Comparison of ENCODE assay signal across 18 mouse cellular contexts in genomic region chr3:70962498-70962897, GRCm38 (mm10).
A peak's percentile ranks its signal among the peaks of the same experiment; 100 is the strongest.
DNase-seq lines count a peak whose midpoint lies in the region; ATAC-seq lines count a peak whose summit lies in the region.
"Had no signal": no experiment of that assay in that cellular context is flagged by ENCODE, and none has a peak within 500 bp of the region (broad histone marks: within the 10 kb centered on the region; RNA-seq: fewer than 3 reads in every experiment).

No protein-coding gene starts in this region.

- no peaks in the 10 kb centered on the region for H3K27me3 ChIP-seq in forebrain, embryonic 13.5 days
- H3K27me3 ChIP-seq: embryonic facial prominence, embryonic 15.5 days; neural tube, embryonic 13.5 days had no signal

- no peak overlapping the region for H3K4me3 ChIP-seq in forebrain, embryonic 13.5 days
- H3K4me3 ChIP-seq: embryonic facial prominence, embryonic 15.5 days; heart, embryonic 10.5 days; midbrain, embryonic 10.5 days; neural tube, embryonic 13.5 days had no signal

- no peak overlapping the region for H3K9ac ChIP-seq in forebrain, embryonic 13.5 days
- H3K9ac ChIP-seq: embryonic facial prominence, embryonic 15.5 days; neural tube, embryonic 13.5 days had no signal

- 71% methylated on average over 1 of the region's 1 CpGs for WGBS in forebrain, embryonic 13.5 days

- no peak overlapping the region for H3K4me2 ChIP-seq in forebrain, embryonic 13.5 days
- H3K4me2 ChIP-seq: embryonic facial prominence, embryonic 15.5 days; neural tube, embryonic 13.5 days had no signal

- DNase-seq in frontal cortex, adult 2 months (ENCODE audit: extremely low spot score in 1 of 2, low spot score in 1 of 2) = peak; percentile 11 to 64
- no peak for DNase-seq in frontal cortex, postnatal 10 days (ENCODE audit: low spot score in 2 of 2)
- DNase-seq in right cerebral cortex, adult 2 months (ENCODE audit: low spot score in 2 of 2) = peak; percentile 22 to 50
- no peak for DNase-seq in right cerebral cortex, postnatal 14 days
- peak; percentile 4 to 41 for DNase-seq in cerebellum, postnatal 14 days
- DNase-seq in telencephalon, adult 2 months (ENCODE audit: low read depth, low spot score) = peak; percentile 59
- no peak for DNase-seq in heart, adult 18-20 months
- DNase-seq: B cell, adult 2 months; gastrocnemius, postnatal 14 days; heart, postnatal 14 days; kidney, adult 8-10 months; lung, postnatal 36 days had no signal

- no peaks in the 10 kb centered on the region for H3K36me3 ChIP-seq in forebrain, embryonic 13.5 days (ENCODE audit: poor library complexity, severe bottlenecking)
- H3K36me3 ChIP-seq: embryonic facial prominence, embryonic 15.5 days; heart, embryonic 10.5 days; midbrain, embryonic 10.5 days; neural tube, embryonic 13.5 days had no signal

- ATAC-seq in forebrain, embryonic 13.5 days = no peak
- ATAC-seq: hindbrain, embryonic 16.5 days had no signal

- H3K4me1 ChIP-seq in forebrain, embryonic 13.5 days = no peaks in the 10 kb centered on the region
- H3K4me1 ChIP-seq: embryonic facial prominence, embryonic 15.5 days; heart, embryonic 10.5 days; midbrain, embryonic 10.5 days; neural tube, embryonic 13.5 days had no signal

- no peaks in the 10 kb centered on the region for H3K9me3 ChIP-seq in forebrain, embryonic 13.5 days (replicated peaks)
- H3K9me3 ChIP-seq: embryonic facial prominence, embryonic 15.5 days; heart, embryonic 10.5 days; midbrain, embryonic 10.5 days; neural tube, embryonic 13.5 days had no signal

- H3K27ac ChIP-seq in forebrain, embryonic 13.5 days = no peak overlapping the region
- H3K27ac ChIP-seq: embryonic facial prominence, embryonic 15.5 days; heart, embryonic 10.5 days; midbrain, embryonic 10.5 days; neural tube, embryonic 13.5 days had no signal

Comparison
In these comparisons a context has a peak if more than half of its experiments do, and no peak if none do; other contexts are left out.
1. DNase-seq: peak in frontal cortex, adult 2 months (2 of 2), right cerebral cortex, adult 2 months (2 of 2), cerebellum, postnatal 14 days (2 of 2) and telencephalon, adult 2 months (single experiment); none in frontal cortex, postnatal 10 days (0 of 2), right cerebral cortex, postnatal 14 days (single experiment) and heart, adult 18-20 months (0 of 2).